Mouse (Mus musculus) liver, embryonic 14.5 days (tissue): Measurements from ENCODE around the gene Artn. TPM values are rescaled to one million over a fixed set of nuclear protein-coding genes. Genes with fewer than 3 reads are reported as not detected.

Experiments
- ATAC-seq: fragments of 200-750 bp; cut with Nextera tagmentation; 2 replicates; pipeline ENCODE4 v1.8.0; 2017; ENCODE audit warnings: moderate number of reproducible peaks, mild to moderate bottlenecking, moderate library complexity; ENCODE audit not compliant: insufficient read depth
- DNase-seq, 3 experiments: peaks; one replicate each; pipeline ENCODE4 v3.0.0-alpha.2; 2012 to 2013; ENCODE audit warnings: low read depth in 3 of 3, low spot score in 3 of 3
- H3K27ac ChIP-seq: fragments of 300-500 bp; sonication (generic); 2 replicates; pipeline ENCODE4 v1.5.1; 2014; ENCODE audit warnings: moderate library complexity, mild to moderate bottlenecking, control low read depth, inconsistent platforms
- H3K27me3 ChIP-seq: fragments of 300-500 bp; sonication (generic); 2 replicates; pipeline ENCODE4 v1.6.1; 2014; ENCODE audit warnings: mild to moderate bottlenecking, low read length, moderate library complexity; ENCODE audit not compliant: control insufficient read depth, insufficient read depth
- H3K36me3 ChIP-seq: fragments of 300-500 bp; sonication (generic); replicated peaks from 2 replicates; pipeline ENCODE4 v1.6.1; 2014; ENCODE audit warnings: low read depth; ENCODE audit not compliant: control insufficient read depth, insufficient read depth
- H3K4me1 ChIP-seq, 2 experiments: fragments of 200-500 bp in 1 of 2; fragments of 300-500 bp in 1 of 2; sonication (generic) in 1 of 2; replicated peaks; 2 replicates each; pipeline ENCODE4 v1.6.1; 2012 to 2014; ENCODE audit warnings: antibody characterized with exemption in 1 of 2, inconsistent platforms in 1 of 2, low read length in 1 of 2; ENCODE audit not compliant: control insufficient read depth in 2 of 2, insufficient read depth in 2 of 2
- H3K4me2 ChIP-seq: fragments of 300-500 bp; sonication (generic); 2 replicates; pipeline ENCODE4 v1.6.1; 2014; ENCODE audit warnings: low read depth, mild to moderate bottlenecking, control low read depth, moderate library complexity
- H3K4me3 ChIP-seq, 2 experiments: fragments of 200-500 bp in 1 of 2; fragments of 300-500 bp in 1 of 2; sonication (generic) in 1 of 2; 2 replicates each; pipeline ENCODE4 v1.5.1; 2012 to 2014; ENCODE audit warnings: low read depth in 2 of 2, low read length in 2 of 2, mild to moderate bottlenecking in 2 of 2, control low read depth in 1 of 2, inconsistent platforms in 1 of 2, moderate library complexity in 1 of 2; ENCODE audit not compliant: insufficient read depth in 1 of 2
- H3K9ac ChIP-seq: fragments of 300-500 bp; sonication (generic); replicated peaks from 2 replicates; pipeline ENCODE4 v1.6.1; 2014; ENCODE audit warnings: mild to moderate bottlenecking, control low read depth, moderate library complexity
- H3K9me3 ChIP-seq: fragments of 300-500 bp; sonication (generic); 2 replicates; pipeline ENCODE4 v1.6.1; 2016; ENCODE audit warnings: low read length, mixed read lengths; ENCODE audit not compliant: control insufficient read depth
- CTCF ChIP-seq: IDR thresholded peaks from 2 replicates; pipeline ENCODE4 v1.5.1; 2016; ENCODE audit warnings: antibody characterized with exemption, low read depth, control low read depth
- EP300 ChIP-seq: IDR thresholded peaks from 2 replicates; pipeline ENCODE4 v1.6.1; 2016; ENCODE audit warnings: antibody characterized with exemption, low read depth
- WGBS: fragments of 180-500 bp; shearing (Covaris S2); extraction: QIAGEN DNeasy Blood & Tissue Kit; methylation state at CpG from one replicate; pipeline ENCODE4 v1.1.7; 2014; ENCODE audit not compliant: insufficient replicate concordance; 5-methylcytosine and 5-hydroxymethylcytosine counted together
- polyA plus RNA-seq, 2 experiments: library from polyadenylated mRNA; depleted of rRNA in 1 of 2; stranded (reverse) in 1 of 2; unstranded in 1 of 2; fragments of >200 nt; fragmentation: Nextera tagmentation in 1 of 2; extraction: Ambion mirVana in 1 of 2; gene quantifications; 2 replicates each; pipeline versions ENCODE4 v1.2.1 to v1.2.3; 2012 to 2014

Gene Artn
- polyA plus RNA-seq, 2 experiments: 1.3 to 1.8 TPM

- H3K9ac ChIP-seq: no peak overlapping the region
- ATAC-seq: no peak
These were observed 34.2 kb downstream of the Artn start for GRCm38 (mm10) chr4:117895339-117895738.

GRCm38 (mm10) chr4:117894601-117895000 is 35.0 kb downstream of the Artn start:
- Histone ChIP-seq H3K4me1 (peaks cover 2 to 5% of the 10 kb centered on the region in 2 experiments; a peak in 1 of 4 replicates), H3K4me3 (no peak overlapping the region), H3K9me3 (no peaks in the 10 kb centered on the region), H3K4me2 (no peak overlapping the region), H3K27me3 (no peaks in the 10 kb centered on the region), H3K9ac (no peak overlapping the region), H3K27ac (no peak overlapping the region), H3K36me3 (peaks cover 9% of the 10 kb centered on the region)
- DNase-seq (no peak), ATAC-seq (no peak)
- TF ChIP-seq CTCF: no peak
- TF ChIP-seq EP300: no peak
- WGBS: 84% methylated on average over 8 of the region's 8 CpGs

More at GRCm38 (mm10) chr4:117895339-117895738, 34.2 kb downstream of the Artn start:
- DNase-seq: no peak
- Histone ChIP-seq H3K4me3 (no peak overlapping the region), H3K9me3 (no peaks in the 10 kb centered on the region), H3K36me3 (peaks cover 16% of the 10 kb centered on the region), H3K27me3 (no peaks in the 10 kb centered on the region), H3K4me2 (no peak overlapping the region), H3K4me1 (peaks cover 2 to 5% of the 10 kb centered on the region in 2 experiments; a peak in 1 of 4 replicates), H3K27ac (no peak overlapping the region)
- no peak for TF ChIP-seq EP300
- TF ChIP-seq CTCF: no peak
- WGBS: 76% methylated on average over 7 of the region's 7 CpGs

GRCm38 (mm10) chr4:117893376-117893775 is 36.2 kb downstream of the Artn start:
- Histone ChIP-seq H3K4me2 (no peak overlapping the region), H3K4me1 (peaks cover 2 to 5% of the 10 kb centered on the region in 2 experiments; a peak in 1 of 4 replicates), H3K36me3 (no peaks in the 10 kb centered on the region; the same call in none of the 2 replicates), H3K4me3 (no peak overlapping the region), H3K27ac (no peak overlapping the region), H3K9ac (no peak overlapping the region), H3K9me3 (no peaks in the 10 kb centered on the region), H3K27me3 (no peaks in the 10 kb centered on the region)
- WGBS: 20% methylated on average over 9 of the region's 9 CpGs
- no peak for ATAC-seq
- no peak for TF ChIP-seq EP300
- no peak for TF ChIP-seq CTCF
- no peak for DNase-seq

- ATAC-seq (peak; percentile 75), DNase-seq (peak; percentile 81 to 85 (median 81))
- Histone ChIP-seq H3K9me3 (no peaks in the 10 kb centered on the region), H3K36me3 (no peaks in the 10 kb centered on the region; the same call in none of the 2 replicates), H3K27me3 (no peaks in the 10 kb centered on the region), H3K9ac (peak within 1 kb of the TSS; percentile 37), H3K4me1 (peaks cover 5 to 9% of the 10 kb centered on the region in 2 experiments; a peak in 1 of 4 replicates), H3K4me3 (peak within 1 kb of the TSS; percentile 70 to 99), H3K4me2 (peak within 1 kb of the TSS; percentile 75), H3K27ac (no peak within 1 kb of the TSS)
- TF ChIP-seq CTCF (no peak), EP300 (no peak)
- WGBS: under 1% methylated on average over 21 of the region's 21 CpGs
These were observed 37.8 kb downstream of the Artn start, which contains the start of gene Dph2 for GRCm38 (mm10) chr4:117891738-117892161. Gene Dph2, minus strand, starts transcription at chr4:117892032.

- H3K9me3 ChIP-seq: no peaks in the 10 kb centered on the region
- H3K4me1 ChIP-seq: peaks cover 10 to 14% of the 10 kb centered on the region in 2 experiments
- no peak overlapping the region for H3K9ac ChIP-seq
- peak overlapping the region; percentile 75 for H3K4me2 ChIP-seq
- H3K27me3 ChIP-seq: no peaks in the 10 kb centered on the region
- DNase-seq (no peak), ATAC-seq (no peak)
- TF ChIP-seq CTCF (no peak), EP300 (no peak)
- H3K27ac ChIP-seq: no peak overlapping the region
- H3K4me3 ChIP-seq: peak overlapping the region; percentile 70 to 99
- H3K36me3 ChIP-seq: peaks cover 1% of the 10 kb centered on the region
- WGBS: 84% methylated on average over 8 of the region's 8 CpGs
These were observed 38.8 kb downstream of the Artn start for GRCm38 (mm10) chr4:117890750-117891149.
